Mouse (Mus musculus): Measurements from ENCODE around the gene Plekha7. TPM values are rescaled to one million over a fixed set of nuclear protein-coding genes. Genes with fewer than 3 reads are reported as not detected.

Plekha7 gene
- polyA plus RNA-seq, 1 experiment, result 19.3 TPM

- WGBS, result 33% methylated on average over 5 of the region's 5 CpGs
- no peak for DNase-seq (ENCODE audit: low read depth, low spot score)
These were observed 15.8 kb downstream of the Plekha7 start for GRCm38 (mm10) chr7:116292377-116292776.

GRCm38 (mm10) chr7:116290559-116290958, 17.6 kb downstream of the Plekha7 start:
- 74% methylated on average over 1 of the region's 1 CpGs for WGBS
- no peak for DNase-seq (ENCODE audit: low read depth, low spot score)

- WGBS, result 32% methylated on average over 3 of the region's 3 CpGs
These were observed 19.2 kb downstream of the Plekha7 start for GRCm38 (mm10) chr7:116288996-116289395.

GRCm38 (mm10) chr7:116287959-116288358, 20.2 kb downstream of the Plekha7 start:
- 49% methylated on average over 5 of the region's 5 CpGs for WGBS
- no peak for DNase-seq (ENCODE audit: low read depth, low spot score)

More at GRCm38 (mm10) chr7:116288996-116289395, 19.2 kb downstream of the Plekha7 start:
- no peak for DNase-seq (ENCODE audit: low read depth, low spot score)

GRCm38 (mm10) chr7:116286611-116287355, 21.4 kb downstream of the Plekha7 start:
- DNase-seq (ENCODE audit: low read depth, low spot score), result peak; percentile 91

GRCm38 (mm10) chr7:116286173-116286572, 22.0 kb downstream of the Plekha7 start:
- DNase-seq (ENCODE audit: low read depth, low spot score), result no peak
- WGBS, result 33% methylated on average over 12 of the region's 12 CpGs

More at GRCm38 (mm10) chr7:116286611-116287355, 21.4 kb downstream of the Plekha7 start:
- WGBS, result 8% methylated on average over 11 of the region's 11 CpGs

- no peak for DNase-seq (ENCODE audit: low read depth, low spot score)
- 96% methylated on average over 1 of the region's 1 CpGs for WGBS
These were observed 23.0 kb downstream of the Plekha7 start for GRCm38 (mm10) chr7:116285216-116285615.

- WGBS, result 64% methylated on average over 11 of the region's 11 CpGs
- DNase-seq (ENCODE audit: low read depth, low spot score), result no peak
These were observed 25.4 kb downstream of the Plekha7 start for GRCm38 (mm10) chr7:116282755-116283154.

- DNase-seq (ENCODE audit: low read depth, low spot score), result no peak
- WGBS, result 79% methylated on average over 5 of the region's 5 CpGs
These were observed 28.1 kb downstream of the Plekha7 start for GRCm38 (mm10) chr7:116280126-116280525.

GRCm38 (mm10) chr7:116278280-116278679, 29.9 kb downstream of the Plekha7 start:
- no peak for DNase-seq (ENCODE audit: low read depth, low spot score)
- 55% methylated on average over 9 of the region's 9 CpGs for WGBS

GRCm38 (mm10) chr7:116276315-116276714, 31.9 kb downstream of the Plekha7 start:
- DNase-seq (ENCODE audit: low read depth, low spot score), result no peak

- DNase-seq (ENCODE audit: low read depth, low spot score), result no peak
- 48% methylated on average over 6 of the region's 6 CpGs for WGBS
These were observed 35.1 kb downstream of the Plekha7 start for GRCm38 (mm10) chr7:116273111-116273510.

GRCm38 (mm10) chr7:116269501-116269995, 38.6 kb downstream of the Plekha7 start:
- DNase-seq (ENCODE audit: low read depth, low spot score), result no peak
- WGBS, result 90% methylated on average over 6 of the region's 6 CpGs

- 26% methylated on average over 13 of the region's 13 CpGs for WGBS
- DNase-seq (ENCODE audit: low read depth, low spot score), result no peak
These were observed 39.9 kb downstream of the Plekha7 start for GRCm38 (mm10) chr7:116268113-116268926.

GRCm38 (mm10) chr7:116263281-116263680, 44.9 kb downstream of the Plekha7 start:
- 86% methylated on average over 7 of the region's 7 CpGs for WGBS
- DNase-seq (ENCODE audit: low read depth, low spot score), result no peak

- DNase-seq (ENCODE audit: low read depth, low spot score), result no peak
- WGBS, result 65% methylated on average over 2 of the region's 2 CpGs
These were observed 45.7 kb downstream of the Plekha7 start for GRCm38 (mm10) chr7:116262508-116262907.

GRCm38 (mm10) chr7:116262101-116262500, 46.1 kb downstream of the Plekha7 start:
- DNase-seq (ENCODE audit: low read depth, low spot score), result no peak

GRCm38 (mm10) chr7:116260826-116261615, 47.2 kb downstream of the Plekha7 start:
- WGBS, result 58% methylated on average over 4 of the region's 4 CpGs
- no peak for DNase-seq (ENCODE audit: low read depth, low spot score)

More at GRCm38 (mm10) chr7:116262101-116262500, 46.1 kb downstream of the Plekha7 start:
- WGBS, result 53% methylated on average over 4 of the region's 4 CpGs

GRCm38 (mm10) chr7:116258464-116259185, 49.6 kb downstream of the Plekha7 start:
- no peak for DNase-seq (ENCODE audit: low read depth, low spot score)
- WGBS, result 81% methylated on average over 17 of the region's 17 CpGs
